Mouse (Mus musculus): ENCODE data around the gene Rhog.
"Not testable (repeated sequence)": the region's sequence is repeated elsewhere in the genome, so short reads cannot be mapped to it uniquely, and the experiment has no call there.

Gene Rhog

DNA sequence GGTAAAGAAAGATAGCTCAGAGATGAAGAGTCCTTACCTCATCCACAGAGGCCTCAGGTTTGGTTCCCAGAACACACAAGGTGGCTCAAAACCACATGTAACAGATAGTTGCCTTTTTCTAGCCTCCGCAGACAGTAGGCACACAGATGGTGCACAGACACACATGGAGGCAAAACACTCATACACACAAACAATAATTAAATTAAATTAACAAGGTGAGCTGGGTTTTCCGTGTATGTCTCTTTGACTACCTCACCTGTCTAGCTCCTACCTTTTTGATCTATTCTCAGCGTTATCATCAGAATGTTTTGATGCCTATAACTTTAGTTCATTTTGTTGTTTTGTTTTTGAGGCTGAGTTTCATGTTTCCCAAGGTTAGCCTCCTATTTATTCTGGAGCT, at the start of gene Rhog:
TSS of gene Rhog (minus strand) at position 101 of the 400 bp plus-strand sequence.
- no peak for DNase-seq (ENCODE audit: low spot score in 2 of 2)

DNA sequence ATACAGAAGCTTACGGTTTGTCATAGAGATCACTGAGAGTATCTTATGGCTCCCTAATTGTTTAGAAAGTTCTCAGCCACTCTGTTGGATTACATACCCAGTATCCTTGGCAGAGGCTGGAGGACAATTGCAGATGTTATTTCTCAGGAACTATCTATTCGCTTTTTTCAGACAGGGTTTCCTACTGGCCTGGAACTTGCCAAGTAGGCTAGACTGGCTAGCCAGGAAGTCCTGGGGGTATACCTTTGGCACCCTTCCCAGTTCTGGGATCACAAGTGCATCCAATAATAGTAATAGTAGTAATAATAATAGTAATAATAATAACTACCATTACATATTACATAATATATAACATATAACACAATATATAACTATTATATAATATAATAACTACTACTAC, 49.7 kb upstream of the Rhog start:
- DNase-seq (ENCODE audit: low spot score in 2 of 2), result no peak

GRCm38 (mm10) chr7:102302471-102302870, 46.6 kb upstream of the Rhog start:
- no peak for DNase-seq (ENCODE audit: low spot score in 2 of 2)

GRCm38 (mm10) chr7:102300761-102301160, 44.9 kb upstream of the Rhog start:
- no peak for DNase-seq (ENCODE audit: low spot score in 2 of 2)

DNA sequence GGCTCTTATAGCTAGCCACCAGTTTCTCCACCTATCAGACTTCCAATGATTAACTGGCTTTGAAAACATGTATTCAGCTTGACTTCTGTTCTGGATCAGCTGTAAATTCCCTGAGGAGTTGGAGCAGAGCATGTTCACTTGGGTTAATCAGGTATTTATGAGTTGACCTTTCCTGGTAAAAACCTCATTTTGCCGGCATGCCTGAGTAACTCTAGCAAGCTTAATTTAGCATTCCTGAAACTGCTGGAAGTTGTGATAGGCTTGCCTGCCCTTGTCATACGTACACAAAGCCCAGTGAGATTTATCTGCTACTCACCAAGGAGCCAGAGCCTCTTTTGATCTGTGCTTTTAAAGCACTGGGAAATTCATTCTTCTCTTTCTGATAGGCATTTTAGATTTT, 37.4 kb upstream of the Rhog start:
- no peak for DNase-seq (ENCODE audit: low spot score in 2 of 2)

GRCm38 (mm10) chr7:102292228-102292627, 36.4 kb upstream of the Rhog start:
- DNase-seq (ENCODE audit: low spot score in 2 of 2), result no peak

DNA sequence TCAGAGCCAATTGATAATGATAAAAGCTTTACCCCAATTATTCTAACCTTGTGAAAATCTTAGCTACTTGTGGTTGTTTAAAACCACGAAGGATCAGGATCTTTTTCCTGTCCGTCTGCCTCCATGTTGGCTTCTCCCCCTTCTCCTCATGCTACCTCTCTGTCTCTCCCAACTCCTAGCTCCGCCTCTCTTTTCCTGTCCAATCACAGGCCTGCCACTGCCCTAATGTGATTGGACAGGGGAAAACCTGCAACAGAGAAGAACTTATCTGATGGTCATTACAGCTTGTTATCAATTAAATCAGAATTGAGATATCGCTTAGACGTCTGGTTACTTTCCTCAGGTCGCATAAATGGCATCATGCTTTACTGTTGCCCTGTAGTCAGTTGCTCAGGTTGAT, 33.6 kb upstream of the Rhog start:
- no peak for DNase-seq (ENCODE audit: low spot score in 2 of 2)

GRCm38 (mm10) chr7:102282261-102282660, 26.4 kb upstream of the Rhog start:
- DNase-seq (ENCODE audit: low spot score in 2 of 2), result no peak

DNA sequence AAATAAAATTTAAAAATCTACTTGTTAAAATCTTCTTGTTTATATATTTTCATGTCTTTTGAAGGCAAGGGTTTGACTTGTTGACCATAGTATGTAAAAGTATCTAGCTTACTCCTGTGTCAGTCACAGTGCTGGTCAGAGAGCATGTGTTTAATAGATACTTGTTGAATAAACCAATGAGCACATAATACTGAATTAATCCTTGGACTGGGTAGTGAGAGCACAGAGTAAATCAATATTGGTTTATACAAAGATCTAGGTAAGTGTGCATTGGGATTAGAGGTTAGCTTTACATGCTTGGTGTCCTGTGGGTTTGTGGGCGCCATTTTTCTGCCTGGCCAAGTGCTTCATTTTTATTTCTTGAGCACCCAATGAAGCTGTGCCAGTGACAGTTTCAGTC, 25.5 kb upstream of the Rhog start:
- no peak for DNase-seq (ENCODE audit: low spot score in 2 of 2)

DNA sequence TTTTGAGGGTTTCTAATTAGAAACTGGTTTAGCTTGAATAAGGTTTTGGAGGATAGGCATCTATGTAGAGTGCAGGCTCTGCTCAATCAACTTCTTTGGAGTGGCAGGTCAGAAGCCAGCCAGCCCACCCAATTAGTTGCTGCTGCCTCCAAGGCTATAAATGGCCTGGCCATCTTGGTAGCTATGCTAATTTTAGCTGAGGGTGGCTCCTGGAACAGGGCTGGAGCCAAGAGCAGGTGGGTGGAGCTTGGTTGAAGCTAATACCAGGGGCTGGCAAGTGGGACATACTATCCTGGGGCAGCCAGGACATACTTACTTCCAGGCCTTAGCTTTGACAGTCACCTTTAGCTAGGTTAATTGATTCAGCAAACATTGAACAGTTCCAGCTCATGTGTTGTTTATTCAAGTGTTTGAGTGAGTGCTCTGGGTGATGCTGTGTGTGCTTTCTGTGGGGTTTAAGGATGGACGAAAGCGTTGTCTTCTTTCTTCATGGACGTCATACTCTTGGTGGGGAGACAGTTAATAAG, 16.6 kb upstream of the Rhog start:
- no peak for DNase-seq (ENCODE audit: low spot score in 2 of 2)

- DNase-seq (ENCODE audit: low spot score in 2 of 2), result no peak
Observed at GRCm38 (mm10) chr7:102268395-102268748, 12.5 kb upstream of the Rhog start.

GRCm38 (mm10) chr7:102267601-102268394, 11.9 kb upstream of the Rhog start, which contains the start of gene Stim1:
Gene Stim1 (plus strand): TSS chr7:102267806.
- peak in 1 of 2 experiments; percentile 35 for DNase-seq (ENCODE audit: low spot score in 2 of 2)

DNA sequence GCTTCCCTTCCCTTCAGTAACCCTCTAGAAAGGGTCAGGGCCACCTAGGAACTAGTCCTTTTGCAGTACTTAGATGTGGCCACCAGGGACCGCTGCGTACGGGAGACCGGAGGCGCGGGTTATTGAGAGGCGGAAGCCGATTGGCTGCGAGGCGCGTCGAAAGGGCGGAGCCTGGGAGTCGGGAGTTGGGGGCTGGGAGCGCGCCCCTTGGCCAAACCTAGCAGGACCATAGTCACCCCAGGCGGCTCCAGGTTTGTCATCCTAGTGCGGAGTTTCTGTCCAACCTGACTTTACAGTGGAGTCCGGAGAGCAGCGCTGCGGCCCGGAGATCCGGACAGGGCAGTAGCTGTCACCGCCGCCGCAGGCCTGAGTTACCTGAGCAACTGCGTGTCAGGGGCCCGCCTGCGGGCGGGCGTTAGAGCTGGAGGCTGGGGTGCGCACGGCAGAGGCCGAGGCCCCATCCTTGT, 11.3 kb upstream of the Rhog start:
- DNase-seq (ENCODE audit: low spot score in 2 of 2), result peak; percentile 95 to 96

- DNase-seq (ENCODE audit: low spot score in 2 of 2), result no peak
Observed at GRCm38 (mm10) chr7:102266401-102267042, 10.7 kb upstream of the Rhog start.

GRCm38 (mm10) chr7:102266021-102266400, 10.2 kb upstream of the Rhog start:
- not testable (repeated sequence) for DNase-seq (ENCODE audit: low spot score in 2 of 2)

- no peak for DNase-seq (ENCODE audit: low spot score in 2 of 2)
Observed at GRCm38 (mm10) chr7:102263020-102263419, 7.2 kb upstream of the Rhog start.

GRCm38 (mm10) chr7:102260518-102260917, 4.7 kb upstream of the Rhog start:
- DNase-seq (ENCODE audit: low spot score in 2 of 2), result no peak

- no peak for DNase-seq (ENCODE audit: low spot score in 2 of 2)
Observed at GRCm38 (mm10) chr7:102259716-102260479, 4.0 kb upstream of the Rhog start.

DNA sequence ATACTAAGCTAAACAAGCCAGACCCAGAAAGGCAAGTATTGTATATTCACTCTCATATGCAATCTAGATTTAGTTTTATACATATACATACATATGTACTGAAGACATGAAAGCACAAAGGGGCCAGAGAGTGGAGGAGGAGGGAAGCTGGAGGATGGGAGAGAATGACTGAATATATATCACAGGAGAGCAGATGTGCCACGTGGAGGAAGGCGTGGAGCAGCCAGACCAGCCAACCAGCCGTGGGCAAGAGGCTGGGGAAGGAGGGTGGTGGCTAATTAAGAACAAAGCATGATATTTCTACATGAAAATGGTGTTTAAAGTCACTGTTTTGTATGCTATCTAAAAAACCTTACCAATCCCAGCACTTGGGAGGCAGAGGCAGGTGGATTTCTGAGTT, 2.9 kb upstream of the Rhog start:
- DNase-seq (ENCODE audit: low spot score in 2 of 2), result no peak

GRCm38 (mm10) chr7:102258189-102258588, 2.3 kb upstream of the Rhog start:
- peak; percentile 62 to 84 for DNase-seq (ENCODE audit: low spot score in 2 of 2)

- DNase-seq (ENCODE audit: low spot score in 2 of 2), result no peak
Observed at GRCm38 (mm10) chr7:102256636-102257035, 782 bp upstream of the Rhog start.

DNA sequence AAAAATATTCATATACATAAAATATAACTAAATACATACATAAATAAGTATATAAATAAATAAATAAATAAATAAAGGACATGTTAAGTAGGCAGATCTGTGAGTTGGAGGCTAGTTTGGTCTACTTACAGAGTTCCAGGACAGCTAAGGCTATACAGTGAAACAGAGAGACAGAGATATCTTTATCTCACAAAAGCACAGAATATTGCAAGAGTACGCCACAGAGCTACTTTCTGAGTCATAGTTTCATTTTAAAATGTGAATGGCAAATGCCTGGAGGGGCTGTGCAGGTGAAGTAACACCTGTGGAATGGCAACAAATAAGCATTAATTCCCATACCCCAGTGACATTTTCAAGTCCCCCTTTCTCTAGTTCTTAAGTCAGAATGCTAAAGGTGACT, 2.2 kb downstream of the Rhog start:
- DNase-seq (ENCODE audit: low spot score in 2 of 2), result no peak
